Mouse (Mus musculus): ENCODE data around the gene Defa25. TPM values are rescaled to one million over a fixed set of nuclear protein-coding genes. Genes with fewer than 3 reads are reported as not detected.
A peak's percentile ranks its signal among the peaks of the same experiment; 100 is the strongest.
"Not testable (repeated sequence)": the region's sequence is repeated elsewhere in the genome, so short reads cannot be mapped to it uniquely, and the experiment has no call there.

Gene Defa25
- total RNA-seq (2012; rRNA removed): not detected in 2 replicates

DNA sequence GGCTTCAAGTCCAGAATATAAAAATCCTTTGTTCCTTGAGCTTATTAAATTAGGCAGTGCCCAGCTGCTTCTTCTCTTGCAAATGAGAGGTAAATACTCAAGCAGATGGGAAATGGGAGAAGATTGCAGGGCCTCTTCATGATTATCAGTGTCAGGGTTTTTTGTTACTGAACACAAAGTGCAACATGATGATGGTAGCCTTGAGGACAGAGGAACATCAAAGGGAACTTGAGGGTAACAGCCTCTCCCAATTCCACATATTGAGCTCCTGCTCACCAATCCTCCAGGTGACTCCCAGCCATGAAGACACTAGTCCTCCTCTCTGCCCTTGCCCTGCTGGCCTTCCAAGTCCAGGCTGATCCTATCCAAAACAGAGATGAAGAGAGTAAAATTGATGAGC lies at the start of gene Defa25:
Defa25 (plus strand) TSS at position 301 of the 400 bp plus-strand sequence.
- DNase-seq (ENCODE audit: low read depth, low spot score); H3K36me3 ChIP-seq (ENCODE audit: control insufficient read depth, insufficient read depth, low read length, poor library complexity, severe bottlenecking); H3K9me3 ChIP-seq (ENCODE audit: control insufficient read depth, insufficient read depth, low read depth, low read length); in situ Hi-C loops (cut with MboI; ENCODE audit: low sequenced_read_pairs in 2 of 2, unreplicated experiment in 2 of 2); H3K4me1 ChIP-seq (ENCODE audit: control insufficient read depth in 2 of 2, insufficient read depth in 2 of 2, low read length in 2 of 2, poor library complexity in 1 of 2); H3K9ac ChIP-seq (ENCODE audit: insufficient read depth, low read depth, low read length, poor library complexity, severe bottlenecking); H3K4me3 ChIP-seq (ENCODE audit: insufficient read depth in 1 of 2, low read depth in 1 of 2, low read length in 2 of 2, poor library complexity in 1 of 2, severe bottlenecking in 1 of 2); H3K27ac ChIP-seq (ENCODE audit: insufficient read depth, low read depth, low read length, poor library complexity, severe bottlenecking): not testable (repeated sequence)

DNA sequence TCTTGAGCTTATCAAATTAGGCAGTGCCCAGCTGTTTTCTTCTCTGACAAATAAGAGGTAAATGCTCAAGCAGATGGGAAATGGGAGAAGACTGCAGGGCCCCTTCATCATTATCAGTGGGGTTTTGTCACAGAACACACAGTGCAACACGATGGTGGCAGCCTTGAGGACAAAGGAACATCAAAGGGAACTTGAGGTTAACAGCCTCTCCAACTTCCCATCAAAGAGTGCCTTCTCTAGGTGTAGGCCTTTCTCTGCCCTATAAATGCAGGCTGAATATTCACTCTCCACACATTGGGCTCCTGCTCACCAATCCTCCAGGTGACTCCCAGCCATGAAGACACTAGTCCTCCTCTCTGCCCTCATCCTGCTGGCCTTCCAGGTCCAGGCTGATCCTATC lies 29.5 kb upstream of the Defa25 start, which contains the start of gene Defa23:
Defa23 (plus strand) TSS at position 301 of the 400 bp plus-strand sequence.
- H3K9me3 ChIP-seq (ENCODE audit: control insufficient read depth, insufficient read depth, low read depth, low read length); H3K36me3 ChIP-seq (ENCODE audit: control insufficient read depth, insufficient read depth, low read length, poor library complexity, severe bottlenecking); H3K9ac ChIP-seq (ENCODE audit: insufficient read depth, low read depth, low read length, poor library complexity, severe bottlenecking); H3K4me1 ChIP-seq (ENCODE audit: control insufficient read depth in 2 of 2, insufficient read depth in 2 of 2, low read length in 2 of 2, poor library complexity in 1 of 2); DNase-seq (ENCODE audit: low read depth, low spot score); H3K27ac ChIP-seq (ENCODE audit: insufficient read depth, low read depth, low read length, poor library complexity, severe bottlenecking); H3K4me3 ChIP-seq (ENCODE audit: insufficient read depth in 1 of 2, low read depth in 1 of 2, low read length in 2 of 2, poor library complexity in 1 of 2, severe bottlenecking in 1 of 2); in situ Hi-C loops (cut with MboI; ENCODE audit: low sequenced_read_pairs in 2 of 2, unreplicated experiment in 2 of 2): not testable (repeated sequence)

DNA sequence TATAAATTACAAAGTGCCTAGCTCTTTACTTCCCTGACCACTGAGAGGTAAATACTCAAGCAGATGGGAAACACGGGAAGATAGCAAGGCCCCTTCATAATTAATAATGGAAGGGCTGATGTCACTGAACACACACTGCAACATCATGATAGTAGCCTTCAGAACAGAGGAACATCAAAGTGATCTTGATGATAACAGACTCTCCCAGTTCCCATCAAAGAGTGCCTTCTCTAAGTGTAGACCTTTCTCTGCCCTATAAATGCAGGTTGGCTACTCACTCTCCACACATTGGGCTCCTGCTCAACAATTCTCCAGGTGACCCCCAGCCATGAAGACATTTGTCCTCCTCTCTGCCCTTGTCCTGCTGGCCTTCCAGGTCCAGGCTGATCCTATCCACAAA lies 19.5 kb upstream of the Defa25 start, which contains the start of gene Defa35:
Defa35 (plus strand) TSS at position 301 of the 400 bp plus-strand sequence.
- H3K27ac ChIP-seq (ENCODE audit: insufficient read depth, low read depth, low read length, poor library complexity, severe bottlenecking); H3K9ac ChIP-seq (ENCODE audit: insufficient read depth, low read depth, low read length, poor library complexity, severe bottlenecking); H3K4me3 ChIP-seq (ENCODE audit: insufficient read depth in 1 of 2, low read depth in 1 of 2, low read length in 2 of 2, poor library complexity in 1 of 2, severe bottlenecking in 1 of 2); H3K4me1 ChIP-seq (ENCODE audit: control insufficient read depth in 2 of 2, insufficient read depth in 2 of 2, low read length in 2 of 2, poor library complexity in 1 of 2); in situ Hi-C loops (cut with MboI; ENCODE audit: low sequenced_read_pairs in 2 of 2, unreplicated experiment in 2 of 2); H3K36me3 ChIP-seq (ENCODE audit: control insufficient read depth, insufficient read depth, low read length, poor library complexity, severe bottlenecking); H3K9me3 ChIP-seq (ENCODE audit: control insufficient read depth, insufficient read depth, low read depth, low read length); DNase-seq (ENCODE audit: low read depth, low spot score): not testable (repeated sequence)

DNA sequence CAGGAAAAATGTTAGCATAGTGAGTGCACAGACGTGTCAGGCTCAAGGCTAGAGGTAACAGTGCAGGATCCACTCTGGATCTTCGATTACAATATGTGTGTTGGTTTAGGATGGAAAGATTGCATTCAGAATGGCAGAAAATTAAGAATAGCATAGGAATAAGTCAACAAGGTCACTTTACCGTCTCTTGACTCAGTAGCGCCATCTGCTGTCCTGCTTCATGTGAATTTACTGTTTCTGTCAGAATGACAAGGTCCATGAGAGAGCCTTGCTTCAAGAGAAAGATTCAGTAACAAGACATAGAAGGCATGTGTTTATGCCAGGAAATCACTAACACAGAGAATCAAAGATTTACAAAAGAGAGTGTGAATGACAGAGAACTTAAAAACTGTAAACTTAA lies 8.9 kb downstream of the Defa25 start:
- Histone ChIP-seq H3K9me3 (ENCODE audit: control insufficient read depth, insufficient read depth, low read depth, low read length) (no peaks in the 10 kb centered on the region), H3K36me3 (ENCODE audit: control insufficient read depth, insufficient read depth, low read length, poor library complexity, severe bottlenecking) (no peaks in the 10 kb centered on the region), H3K4me1 (ENCODE audit: control insufficient read depth in 2 of 2, insufficient read depth in 2 of 2, low read length in 2 of 2, poor library complexity in 1 of 2) (no peaks in the 10 kb centered on the region), H3K4me3 (ENCODE audit: insufficient read depth in 1 of 2, low read depth in 1 of 2, low read length in 2 of 2, poor library complexity in 1 of 2, severe bottlenecking in 1 of 2) (no peak overlapping the region), H3K27ac (ENCODE audit: insufficient read depth, low read depth, low read length, poor library complexity, severe bottlenecking) (no peak overlapping the region), H3K9ac (ENCODE audit: insufficient read depth, low read depth, low read length, poor library complexity, severe bottlenecking) (no peak overlapping the region)
- TF ChIP-seq ZNF384 (IDR thresholded peaks at IDR 0.05; ENCODE audit: low read depth, low read length) (no peak), ZC3H11A (IDR thresholded peaks at IDR 0.05; ENCODE audit: borderline replicate concordance, low read depth, low read length) (0 out of 2 replicates have a peak, but pooled peaks have one; percentile 7)
- in situ Hi-C loops (cut with MboI; ENCODE audit: low sequenced_read_pairs in 2 of 2, unreplicated experiment in 2 of 2): no loop called here
- peak; percentile 78 for DNase-seq (ENCODE audit: low read depth, low spot score)

DNA sequence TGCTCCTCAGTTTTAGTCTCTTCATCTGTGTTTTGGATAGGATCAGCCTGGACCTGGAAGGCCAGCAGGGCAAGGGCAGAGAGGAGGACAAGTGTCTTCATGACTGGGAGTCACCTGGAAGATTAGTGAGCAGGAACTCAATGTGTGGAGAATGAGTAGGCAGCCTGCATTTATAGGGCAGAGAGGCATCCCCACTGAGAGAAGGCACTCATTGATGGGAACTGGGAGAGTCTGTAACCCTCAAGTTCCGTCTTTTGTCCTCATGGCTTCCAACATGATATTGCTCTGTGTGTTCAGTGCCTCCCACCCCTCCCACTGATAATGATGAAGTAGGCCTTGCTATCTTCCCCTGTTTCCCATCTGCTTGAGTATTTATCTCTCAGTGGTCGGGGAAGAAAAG lies 11.7 kb downstream of the Defa25 start, which contains the start of gene Gm14851:
Gm14851 (minus strand) TSS at position 101 of the 400 bp plus-strand sequence.
- H3K27ac ChIP-seq (ENCODE audit: insufficient read depth, low read depth, low read length, poor library complexity, severe bottlenecking); H3K4me1 ChIP-seq (ENCODE audit: control insufficient read depth in 2 of 2, insufficient read depth in 2 of 2, low read length in 2 of 2, poor library complexity in 1 of 2); DNase-seq (ENCODE audit: low read depth, low spot score); H3K36me3 ChIP-seq (ENCODE audit: control insufficient read depth, insufficient read depth, low read length, poor library complexity, severe bottlenecking); H3K9ac ChIP-seq (ENCODE audit: insufficient read depth, low read depth, low read length, poor library complexity, severe bottlenecking); in situ Hi-C loops (cut with MboI; ENCODE audit: low sequenced_read_pairs in 2 of 2, unreplicated experiment in 2 of 2); H3K4me3 ChIP-seq (ENCODE audit: insufficient read depth in 1 of 2, low read depth in 1 of 2, low read length in 2 of 2, poor library complexity in 1 of 2, severe bottlenecking in 1 of 2); H3K9me3 ChIP-seq (ENCODE audit: control insufficient read depth, insufficient read depth, low read depth, low read length): not testable (repeated sequence)

DNA sequence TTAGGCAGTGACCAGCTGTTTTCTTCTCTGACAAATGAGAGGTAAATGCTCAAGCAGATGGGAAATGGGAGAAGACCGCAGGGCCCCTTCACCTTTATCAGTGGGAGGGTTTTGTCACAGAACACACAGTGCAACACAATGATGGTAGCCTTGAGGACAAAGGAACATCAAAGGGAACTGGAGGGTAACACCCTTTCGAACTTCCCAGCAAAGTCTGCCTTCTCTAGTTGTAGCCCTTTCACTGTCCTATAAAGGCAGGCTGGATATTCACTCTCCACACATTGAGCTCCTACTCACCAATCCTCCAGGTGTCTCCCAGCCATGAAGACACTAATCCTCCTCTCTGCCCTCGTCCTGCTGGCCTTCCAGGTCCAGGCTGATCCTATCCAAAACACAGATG lies 50.1 kb downstream of the Defa25 start, which contains the start of gene Defa30:
Defa30 (plus strand) TSS at position 301 of the 400 bp plus-strand sequence.
- H3K4me1 ChIP-seq (ENCODE audit: control insufficient read depth in 2 of 2, insufficient read depth in 2 of 2, low read length in 2 of 2, poor library complexity in 1 of 2); H3K36me3 ChIP-seq (ENCODE audit: control insufficient read depth, insufficient read depth, low read length, poor library complexity, severe bottlenecking); H3K9ac ChIP-seq (ENCODE audit: insufficient read depth, low read depth, low read length, poor library complexity, severe bottlenecking); H3K4me3 ChIP-seq (ENCODE audit: insufficient read depth in 1 of 2, low read depth in 1 of 2, low read length in 2 of 2, poor library complexity in 1 of 2, severe bottlenecking in 1 of 2); H3K27ac ChIP-seq (ENCODE audit: insufficient read depth, low read depth, low read length, poor library complexity, severe bottlenecking); H3K9me3 ChIP-seq (ENCODE audit: control insufficient read depth, insufficient read depth, low read depth, low read length); DNase-seq (ENCODE audit: low read depth, low spot score); in situ Hi-C loops (cut with MboI; ENCODE audit: low sequenced_read_pairs in 2 of 2, unreplicated experiment in 2 of 2): not testable (repeated sequence)

Other genes starting within 250 kb of the Defa25 start
- gene Defb33, start 191.8 kb upstream of the Defa25 start, total RNA-seq (2012; rRNA removed): not detected in 2 replicates
- gene Gm15056, start 181.8 kb upstream of the Defa25 start, total RNA-seq (2012; rRNA removed): not detected in 2 replicates
- gene Gm6040, start 162.4 kb upstream of the Defa25 start, total RNA-seq (2012; rRNA removed): not detected in 2 replicates
- gene AY761185, start 139.7 kb upstream of the Defa25 start, total RNA-seq (2012; rRNA removed): not detected in 2 replicates
- gene Defa21, start 58.9 kb upstream of the Defa25 start, total RNA-seq (2012; rRNA removed): not detected in 2 replicates
- not detected in 2 replicates for gene Defa23, start 29.4 kb upstream of the Defa25 start, total RNA-seq (2012; rRNA removed)
- gene Defa35, start 19.4 kb upstream of the Defa25 start, total RNA-seq (2012; rRNA removed): not detected in 2 replicates
- not detected in 2 replicates for gene Gm14851, start 11.6 kb downstream of the Defa25 start, total RNA-seq (2012; rRNA removed)
- 1.2 TPM in 1 of 2 replicates, not detected in the other for gene Defa30, start 50.2 kb downstream of the Defa25 start, total RNA-seq (2012; rRNA removed)
- gene Defa22, start 77.8 kb downstream of the Defa25 start, total RNA-seq (2012; rRNA removed): not detected in 2 replicates
- 1.3 and 1.5 TPM in 2 replicates for gene Defa31, start 107.2 kb downstream of the Defa25 start, total RNA-seq (2012; rRNA removed)
- not detected in 2 replicates for gene Gm15293, start 117.1 kb downstream of the Defa25 start, total RNA-seq (2012; rRNA removed)
- gene Gm15292, start 165.3 kb downstream of the Defa25 start, total RNA-seq (2012; rRNA removed): not detected in 2 replicates
- gene Defa27, start 231.1 kb downstream of the Defa25 start, total RNA-seq (2012; rRNA removed): not detected in 2 replicates
- not detected in 2 replicates for gene Defa29, start 242.6 kb downstream of the Defa25 start, total RNA-seq (2012; rRNA removed)

Measured in ES-E14 (cell line).